Mouse (Mus musculus): ENCODE results near the gene Usp15.

GRCm38 (mm10) chr10:123135818-123136217 lies 61.0 kb downstream of the Usp15 start:
- TF ChIP-seq CTCF (IDR thresholded peaks at IDR 0.05; ENCODE audit: borderline replicate concordance, control insufficient read depth, extremely low read depth, insufficient read depth, low read length, poor library complexity) (no peak), POLR2A (IDR thresholded peaks at IDR 0.05; ENCODE audit: control insufficient read depth, extremely low read depth, insufficient read depth, low read length, poor library complexity) (no peak)
